Mouse (Mus musculus): ENCODE results near the gene Lrrc75b.

DNA sequence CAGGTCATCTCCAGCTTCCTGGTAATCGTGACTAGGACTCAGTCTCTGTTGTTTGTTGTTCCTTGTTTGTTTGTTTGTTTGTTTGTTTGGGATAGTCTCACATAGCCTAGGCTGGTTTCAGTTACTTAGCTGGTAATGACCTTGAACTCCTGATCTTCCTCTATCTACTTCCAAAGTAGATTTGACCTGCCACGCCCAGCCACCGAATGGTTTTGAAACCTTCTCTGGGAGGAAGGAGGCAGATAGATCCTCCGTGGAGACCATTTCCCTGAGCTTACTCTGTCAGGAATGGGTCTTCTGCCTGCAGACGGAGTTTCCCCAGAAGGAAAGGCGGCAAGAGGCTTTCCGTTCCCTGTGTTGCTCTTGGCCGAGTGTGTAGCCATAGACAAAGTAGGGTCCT is 2.5 kb upstream of the Lrrc75b start:
- TF ChIP-seq CTCF (IDR thresholded peaks at IDR 0.05; ENCODE audit: control insufficient read depth, insufficient read depth, low read length), result no peak
- no peak for TF ChIP-seq POLR2A (IDR thresholded peaks at IDR 0.05; ENCODE audit: borderline replicate concordance, control insufficient read depth, low read depth, low read length)
